Mouse (Mus musculus) spleen, adult 2 months (tissue): ENCODE data around the gene Disp1. TPM values are rescaled to one million over a fixed set of nuclear protein-coding genes. Genes with fewer than 3 reads are reported as not detected.

Experiments
- DNase-seq, 2 experiments: peaks; one replicate each; pipeline versions ENCODE4 v3.0.0 to v3.0.0-alpha.2; 2012 to 2021; ENCODE audit warnings: low spot score in 2 of 2, low read depth in 1 of 2
- H3K27ac ChIP-seq: fragments of 200-500 bp; 2 replicates; pipeline ENCODE4 v1.5.1; 2012; ENCODE audit warnings: low read length, inconsistent platforms; ENCODE audit not compliant: insufficient read depth
- H3K27me3 ChIP-seq: fragments of 200-500 bp; 2 replicates; pipeline ENCODE4 v1.6.1; 2012; ENCODE audit warnings: mild to moderate bottlenecking, moderate library complexity, low read length, inconsistent platforms; ENCODE audit not compliant: control insufficient read depth, insufficient read depth
- H3K36me3 ChIP-seq: fragments of 200-500 bp; 2 replicates; pipeline ENCODE4 v1.6.1; 2012; ENCODE audit warnings: mild to moderate bottlenecking, low read length, inconsistent platforms; ENCODE audit not compliant: control insufficient read depth, insufficient read depth
- H3K4me1 ChIP-seq: fragments of 200-500 bp; 2 replicates; pipeline ENCODE4 v1.6.1; 2011; ENCODE audit warnings: inconsistent platforms; ENCODE audit not compliant: control insufficient read depth, insufficient read depth, insufficient read length
- H3K4me3 ChIP-seq: fragments of 200-500 bp; 2 replicates; pipeline ENCODE4 v1.5.1; 2011; ENCODE audit warnings: mild to moderate bottlenecking, inconsistent platforms; ENCODE audit not compliant: insufficient read depth, insufficient read length; ENCODE audit errors: extremely low read depth
- CTCF ChIP-seq: fragments of 200-500 bp; IDR thresholded peaks from 2 replicates; pipeline ENCODE4 v1.5.1; 2011; ENCODE audit warnings: mild to moderate bottlenecking, inconsistent platforms; ENCODE audit not compliant: insufficient read depth, insufficient read length, insufficient replicate concordance; ENCODE audit errors: extremely low read depth
- POLR2A ChIP-seq: fragments of 200-500 bp; IDR thresholded peaks from 2 replicates; pipeline ENCODE4 v1.6.1; 2011; ENCODE audit warnings: low read depth, low read length, inconsistent platforms
- WGBS: fragments of 180-500 bp; shearing (Covaris S2); methylation state at CpG from one replicate; pipeline ENCODE4 v1.1.7; 2018; 5-methylcytosine and 5-hydroxymethylcytosine counted together
- polyA plus RNA-seq: library from polyadenylated mRNA; depleted of rRNA; stranded (reverse); fragments of >200 nt; gene quantifications from 2 replicates; pipeline ENCODE4 v1.2.3, GENCODE M21; 2012

The Disp1 gene
- polyA plus RNA-seq, 1 experiment, result 8.5 TPM

GRCm38 (mm10) chr1:183082436-183082835, 138.9 kb downstream of the Disp1 start:
- Histone ChIP-seq H3K27me3 (no peaks in the 10 kb centered on the region), H3K4me3 (no peak overlapping the region), H3K36me3 (peaks cover 6% of the 10 kb centered on the region), H3K4me1 (no peaks in the 10 kb centered on the region), H3K27ac (no peak overlapping the region)
- DNase-seq, result no peak
- WGBS, result 91% methylated on average over 4 of the region's 4 CpGs
- no peak for TF ChIP-seq POLR2A
- no peak for TF ChIP-seq CTCF

GRCm38 (mm10) chr1:183081126-183081525, 140.2 kb downstream of the Disp1 start:
- Histone ChIP-seq H3K4me3 (no peak overlapping the region), H3K36me3 (no peaks in the 10 kb centered on the region), H3K27ac (no peak overlapping the region), H3K4me1 (no peaks in the 10 kb centered on the region), H3K27me3 (no peaks in the 10 kb centered on the region)
- TF ChIP-seq POLR2A (no peak), CTCF (no peak)
- DNase-seq, result no peak

DNA sequence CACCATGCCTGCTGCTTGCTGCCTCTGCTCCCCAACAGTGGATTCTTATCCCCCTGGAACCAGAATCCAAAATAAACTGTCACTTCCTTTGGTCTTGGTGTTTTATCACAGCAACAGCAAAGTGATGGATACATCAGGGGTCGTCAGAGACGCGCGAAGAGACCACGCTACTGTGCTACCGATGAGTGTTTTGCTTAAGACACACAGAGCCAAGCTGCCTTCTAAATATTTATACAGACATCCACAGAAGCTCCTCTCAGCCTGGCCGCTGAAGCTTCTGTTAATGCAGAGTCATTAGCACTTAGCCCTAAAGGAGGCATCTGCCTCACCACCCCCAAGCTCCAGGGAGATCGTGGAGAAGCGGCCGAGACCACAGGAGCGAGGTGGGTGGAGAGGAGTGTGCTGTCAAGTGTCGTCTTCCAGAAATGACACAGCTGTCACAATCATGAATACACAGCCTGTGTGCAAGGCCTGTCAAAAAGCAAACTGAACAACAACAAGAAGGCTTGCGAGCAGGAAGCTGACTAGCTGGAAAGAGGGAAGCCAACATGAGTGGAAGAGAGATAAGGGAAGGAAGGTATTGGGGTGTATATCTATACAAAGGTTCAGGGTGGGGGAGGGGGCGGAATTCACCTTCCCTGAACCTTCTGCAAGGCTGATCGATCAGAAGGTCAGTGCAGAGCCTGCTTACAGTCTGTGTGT, 146.1 kb downstream of the Disp1 start:
- no peak overlapping the region for H3K4me3 ChIP-seq
- H3K27me3 ChIP-seq, result no peaks in the 10 kb centered on the region
- H3K27ac ChIP-seq, result no peak overlapping the region
- H3K4me1 ChIP-seq, result no peaks in the 10 kb centered on the region
- no peak for TF ChIP-seq POLR2A
- no peak for TF ChIP-seq CTCF
- no peaks in the 10 kb centered on the region for H3K36me3 ChIP-seq
- 76% methylated on average over 15 of the region's 15 CpGs for WGBS
- no peak for DNase-seq

DNA sequence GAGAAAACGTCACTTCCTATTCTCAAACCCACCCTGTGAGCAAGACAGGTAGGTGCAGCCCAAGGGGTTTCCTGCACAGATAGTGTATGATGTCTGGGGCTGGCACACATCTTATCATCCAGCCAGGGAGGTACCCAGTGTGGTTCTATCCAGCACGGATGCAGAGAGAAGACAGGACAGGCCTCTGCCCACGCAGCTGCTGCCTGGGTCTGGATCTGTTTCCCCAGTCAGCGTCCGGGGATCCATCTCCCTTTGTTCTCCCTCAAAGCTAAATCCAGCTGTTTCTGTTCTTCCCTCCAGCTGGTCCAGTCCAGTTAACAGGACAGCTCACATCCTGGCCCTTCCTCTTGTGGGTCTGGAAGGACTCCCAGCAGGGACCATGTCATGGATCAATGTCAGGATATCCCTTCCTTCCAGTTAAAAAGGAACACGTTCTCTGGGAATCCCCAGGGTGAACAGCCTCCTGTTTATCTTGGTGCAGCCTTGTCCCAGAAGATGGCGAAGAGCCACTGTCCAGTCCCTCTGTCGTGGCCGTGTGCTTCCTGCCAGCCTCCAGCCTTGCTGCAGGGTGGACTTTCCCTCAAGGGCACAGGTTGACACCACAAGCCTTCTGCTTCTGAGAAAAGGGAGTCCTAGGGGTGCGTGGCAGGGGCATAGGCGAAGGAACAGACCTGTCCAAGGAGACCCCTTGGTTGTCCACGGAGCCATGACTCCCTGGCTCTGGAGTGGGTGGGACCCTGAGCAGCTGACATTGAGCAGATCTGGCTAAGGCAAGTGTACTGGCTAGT, 148.9 kb downstream of the Disp1 start:
- Histone ChIP-seq H3K36me3 (no peaks in the 10 kb centered on the region), H3K4me1 (no peaks in the 10 kb centered on the region), H3K27ac (no peak overlapping the region), H3K27me3 (no peaks in the 10 kb centered on the region), H3K4me3 (no peak overlapping the region)
- 85% methylated on average over 12 of the region's 12 CpGs for WGBS
- TF ChIP-seq CTCF, result no peak
- no peak for TF ChIP-seq POLR2A
- no peak for DNase-seq

DNA sequence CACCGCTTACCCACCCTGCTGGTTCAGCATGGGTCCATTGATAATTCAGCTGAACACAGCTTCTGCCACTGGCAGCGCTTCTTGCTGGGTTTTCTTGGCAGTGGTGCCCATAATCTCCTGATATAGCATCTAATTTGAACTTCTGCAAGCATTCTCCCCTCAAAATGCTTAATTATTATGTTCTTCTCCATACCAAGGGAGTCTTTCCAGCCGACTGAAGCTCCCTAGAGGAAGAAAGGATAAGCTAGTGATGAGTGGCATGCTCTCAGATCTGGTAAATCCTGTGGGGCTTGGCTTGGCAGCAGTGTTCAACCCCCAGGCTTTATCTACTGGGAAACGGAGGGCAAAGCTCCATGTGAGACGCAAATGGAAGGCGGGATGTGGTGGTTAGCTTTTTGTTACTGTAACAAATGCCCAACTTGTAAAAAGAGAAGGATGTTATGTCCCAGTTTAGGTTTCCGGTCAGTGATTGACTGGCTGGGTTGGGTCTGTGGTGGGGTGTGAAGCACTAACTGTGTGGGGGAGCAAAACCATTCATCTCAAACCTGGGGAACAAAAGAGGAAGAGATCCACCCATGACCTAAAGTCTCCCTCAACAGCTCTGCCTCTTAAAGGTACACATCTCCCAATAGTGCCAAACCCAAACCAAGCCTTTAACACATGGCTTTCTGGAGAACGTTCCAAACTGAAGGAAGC, 151.2 kb downstream of the Disp1 start:
- H3K4me1 ChIP-seq, result no peaks in the 10 kb centered on the region
- no peak overlapping the region for H3K4me3 ChIP-seq
- TF ChIP-seq POLR2A, result no peak
- TF ChIP-seq CTCF, result no peak
- no peak overlapping the region for H3K27ac ChIP-seq
- H3K27me3 ChIP-seq, result no peaks in the 10 kb centered on the region
- no peak for DNase-seq
- no peaks in the 10 kb centered on the region for H3K36me3 ChIP-seq
- 51% methylated on average over 8 of the region's 8 CpGs for WGBS

GRCm38 (mm10) chr1:183067807-183068206, 153.5 kb downstream of the Disp1 start:
- no peak overlapping the region for H3K27ac ChIP-seq
- no peaks in the 10 kb centered on the region for H3K27me3 ChIP-seq
- no peaks in the 10 kb centered on the region for H3K36me3 ChIP-seq
- no peak for DNase-seq
- WGBS, result 85% methylated on average over 7 of the region's 7 CpGs
- no peaks in the 10 kb centered on the region for H3K4me1 ChIP-seq
- TF ChIP-seq POLR2A, result no peak
- no peak for TF ChIP-seq CTCF
- H3K4me3 ChIP-seq, result no peak overlapping the region
